Mouse (Mus musculus): ENCODE measurements around the gene Ints1.

- TF ChIP-seq CTCF (IDR thresholded peaks at IDR 0.05; ENCODE audit: borderline replicate concordance, insufficient read depth, low read length) (no peak), POLR2A (IDR thresholded peaks at IDR 0.05; ENCODE audit: low read depth, low read length) (peak; percentile 38)
Measured at GRCm38 (mm10) chr5:139735677-139736503, 39.6 kb downstream of the Ints1 start, which contains the start of gene Micall2.
